Mouse (Mus musculus) MEL-GATA-1-ER (cell line): ENCODE data around the gene Cmas.
A peak's percentile ranks its signal among the peaks of the same experiment; 100 is the strongest.

Source experiments
- DNase-seq: peaks from one replicate; pipeline ENCODE4 v3.0.0-alpha.2; 2012; ENCODE audit warnings: low read depth; ENCODE audit errors: extremely low read depth

Cmas gene

DNA sequence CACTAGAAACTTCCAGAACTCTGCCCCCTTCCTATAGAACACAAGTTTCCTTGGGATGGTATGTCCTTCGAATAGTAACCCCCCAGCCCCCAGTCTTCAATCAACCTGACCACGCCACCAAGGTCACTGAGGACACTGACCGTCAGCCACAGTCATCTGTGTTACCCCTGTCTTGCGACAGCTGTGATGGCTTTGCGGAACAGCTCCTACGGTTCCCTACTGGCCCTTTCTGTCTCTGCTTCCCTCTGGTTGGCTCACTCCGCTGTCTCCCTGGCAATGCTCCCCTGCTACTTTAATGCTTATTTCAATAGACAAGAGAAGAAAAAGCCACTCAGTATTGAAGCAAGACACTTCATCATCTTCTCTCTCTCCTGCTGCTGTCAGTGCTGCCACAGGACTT, 37.0 kb downstream of the Cmas start:
- no peak for DNase-seq

- no peak for DNase-seq
Observed at GRCm38 (mm10) chr6:142795087-142795486, 38.6 kb downstream of the Cmas start.

DNA sequence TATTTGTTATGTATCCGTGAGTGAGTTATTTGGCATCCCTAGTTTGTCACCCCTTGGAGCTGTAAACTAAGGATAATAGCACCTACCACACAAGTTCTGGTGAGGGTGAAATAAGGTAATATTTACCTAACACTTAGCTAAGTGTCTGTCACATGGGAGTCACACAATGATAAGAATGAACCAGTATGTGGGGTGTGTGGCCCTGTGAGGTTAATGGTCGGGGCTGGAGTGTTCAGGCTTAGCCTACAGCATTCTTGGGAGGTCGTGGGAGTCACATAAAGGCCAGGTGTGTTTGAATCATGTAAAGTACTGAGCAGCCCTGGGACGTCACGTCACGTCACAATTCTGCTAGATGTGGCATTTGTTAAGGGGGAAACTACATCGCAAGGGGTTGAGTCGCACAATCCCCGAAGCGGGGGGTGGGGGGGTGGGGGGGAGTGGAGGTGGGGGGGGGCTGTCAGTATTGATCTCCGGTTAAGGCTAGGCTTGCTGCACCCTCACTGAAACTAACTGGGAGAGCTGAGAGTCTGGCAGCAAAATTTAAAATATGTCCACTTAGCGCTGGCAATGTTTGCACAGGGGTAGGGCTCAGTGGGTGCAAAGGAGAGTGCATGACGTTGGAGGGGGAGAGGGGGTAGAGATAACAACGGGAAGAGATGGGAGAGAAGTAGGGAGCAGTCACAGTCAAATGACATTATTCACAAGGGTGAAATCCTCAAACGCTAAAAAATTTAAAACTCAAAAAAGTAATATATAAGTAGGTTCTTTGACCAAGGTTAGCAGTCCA, 39.4 kb downstream of the Cmas start:
- no peak for DNase-seq

GRCm38 (mm10) chr6:142797996-142798395, 41.5 kb downstream of the Cmas start:
- no peak for DNase-seq

GRCm38 (mm10) chr6:142798837-142799236, 42.4 kb downstream of the Cmas start:
- DNase-seq: no peak

DNA sequence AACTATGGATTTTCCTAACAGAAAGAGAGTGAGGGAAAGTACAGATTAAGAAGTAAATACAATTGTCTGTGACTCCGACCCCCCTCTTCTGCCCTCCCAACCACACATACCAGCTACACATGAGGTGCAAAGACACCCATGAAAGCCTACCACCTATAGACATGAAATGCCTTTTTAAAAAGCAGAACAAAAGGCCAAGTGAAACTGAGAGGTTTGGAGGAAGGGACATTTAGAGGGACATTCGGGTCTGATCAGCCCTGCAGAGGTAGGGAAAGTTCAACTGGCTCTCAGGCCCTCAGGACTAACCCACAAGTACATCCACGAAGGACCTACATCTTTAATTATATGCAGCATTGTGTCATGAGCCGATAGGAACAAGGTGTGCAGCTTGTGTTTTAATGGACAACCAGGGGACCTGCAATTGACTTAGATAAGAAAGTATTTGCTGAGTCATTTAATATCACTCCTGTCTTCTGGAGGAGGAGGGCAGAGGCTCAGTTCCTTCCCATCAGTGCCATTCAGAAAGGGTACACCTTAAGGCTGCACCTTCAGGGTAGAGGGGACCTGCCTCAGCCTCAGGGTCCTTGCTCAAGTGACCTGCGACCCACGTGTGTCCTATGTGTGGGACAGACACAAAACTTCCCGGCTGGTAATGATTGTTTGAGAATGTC, 43.4 kb downstream of the Cmas start:
- DNase-seq: no peak

GRCm38 (mm10) chr6:142801687-142802086, 45.2 kb downstream of the Cmas start:
- DNase-seq: no peak

- no peak for DNase-seq
Observed at GRCm38 (mm10) chr6:142802617-142803525, 46.4 kb downstream of the Cmas start.

GRCm38 (mm10) chr6:142804402-142804801, 47.9 kb downstream of the Cmas start, which contains the start of gene Sult6b2:
TSS of gene Sult6b2 (minus strand) at chr6:142804502.
- no peak for DNase-seq

DNA sequence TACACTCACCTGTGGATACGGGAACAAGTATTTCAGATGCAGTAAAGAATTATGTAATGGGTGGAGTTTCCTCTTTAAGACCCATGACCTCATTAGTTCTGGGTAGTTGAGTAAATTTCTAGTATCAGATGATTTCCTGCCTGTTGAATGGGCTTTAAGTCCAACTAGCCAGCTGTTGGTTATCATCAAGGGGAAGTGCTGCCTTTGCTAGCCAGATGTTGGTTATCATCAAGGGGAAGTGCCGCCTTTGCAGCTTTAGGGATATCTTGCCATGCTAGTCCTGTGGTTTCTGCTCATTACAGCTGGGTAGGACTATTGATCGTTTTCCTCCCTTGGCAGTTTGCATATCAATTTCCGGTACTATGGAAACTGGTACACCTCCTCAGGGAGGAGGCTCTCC, 49.8 kb downstream of the Cmas start:
- peak; percentile 85 for DNase-seq

DNA sequence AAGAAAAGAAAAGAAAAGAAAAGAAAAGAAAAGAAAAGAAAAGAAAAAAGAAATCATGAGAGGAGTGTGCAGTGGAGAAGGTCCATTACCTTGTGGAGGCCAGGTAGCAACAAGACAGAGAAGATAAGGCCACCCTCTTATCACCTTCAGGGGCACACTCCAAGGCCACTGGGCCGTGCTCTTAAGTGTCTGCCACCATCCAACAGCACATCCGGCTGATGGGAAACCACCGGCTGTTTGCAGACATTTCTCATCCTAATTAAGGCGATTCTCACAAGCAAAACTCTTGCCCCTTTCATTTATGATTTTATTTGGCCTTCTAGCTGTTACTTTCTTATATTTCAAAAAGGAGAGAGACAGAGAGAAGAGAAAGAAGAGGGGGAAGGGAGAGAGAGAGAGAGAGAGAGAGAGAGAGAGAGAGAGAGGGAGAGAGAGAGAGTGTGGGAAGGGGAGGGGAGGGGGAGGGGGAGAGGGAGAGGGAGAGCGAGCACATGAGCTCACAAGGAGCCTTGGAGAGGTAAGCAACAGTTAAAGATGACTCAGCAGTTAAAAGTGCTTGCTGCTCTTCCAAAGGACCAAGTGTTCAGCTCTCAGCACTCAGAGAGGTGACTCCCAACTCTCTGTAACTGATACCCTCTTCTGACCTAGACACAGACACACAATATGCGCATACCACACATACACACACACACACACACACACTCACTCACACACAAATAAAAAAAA, 53.0 kb downstream of the Cmas start:
- DNase-seq: no peak

GRCm38 (mm10) chr6:142810239-142810638, 53.8 kb downstream of the Cmas start:
- no peak for DNase-seq

DNA sequence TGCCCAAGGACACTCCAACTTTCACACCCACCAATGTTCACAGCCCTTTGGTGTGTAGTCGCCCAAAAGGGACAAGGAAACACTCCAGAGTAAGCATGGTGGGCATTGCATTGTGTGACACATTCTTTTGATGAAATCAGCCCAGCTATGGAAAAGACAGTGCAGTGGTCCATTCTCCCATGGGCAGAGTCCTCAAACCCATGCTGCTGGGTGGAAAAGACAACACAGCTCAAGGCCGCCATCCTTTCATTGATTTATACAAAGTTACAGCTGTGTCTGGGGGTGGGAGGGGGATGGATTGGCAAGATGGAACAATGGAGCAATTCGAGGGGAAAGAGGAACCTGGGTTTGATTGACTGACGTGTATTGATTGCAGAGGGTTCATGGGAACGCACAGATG, 56.5 kb downstream of the Cmas start:
- no peak for DNase-seq

GRCm38 (mm10) chr6:142814011-142814410, 57.5 kb downstream of the Cmas start:
- DNase-seq: no peak

GRCm38 (mm10) chr6:142814495-142814921, 58.0 kb downstream of the Cmas start:
- peak; percentile 66 for DNase-seq

GRCm38 (mm10) chr6:142815513-142815912, 59.0 kb downstream of the Cmas start:
- no peak for DNase-seq

DNA sequence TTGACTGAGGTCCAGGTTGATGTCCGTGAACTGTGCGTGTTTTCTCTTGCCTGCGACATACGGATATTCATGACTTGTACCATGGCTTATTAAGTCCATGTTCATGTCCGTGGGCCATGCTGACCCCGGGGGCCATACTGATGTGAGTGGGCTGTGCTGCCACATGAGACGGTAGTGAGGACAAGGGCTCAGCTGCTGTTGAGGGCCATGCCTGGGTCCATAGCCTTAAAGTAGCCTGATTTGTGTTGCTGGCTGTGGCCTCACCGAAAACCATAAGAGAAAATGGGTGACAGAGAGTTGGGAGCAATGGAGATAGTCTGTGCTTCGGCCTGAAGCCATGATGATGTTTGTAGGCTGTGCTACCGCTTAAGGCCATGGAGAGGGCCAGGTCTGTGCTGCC, 61.8 kb downstream of the Cmas start:
- no peak for DNase-seq

- no peak for DNase-seq
Observed at GRCm38 (mm10) chr6:142823008-142823787, 66.7 kb downstream of the Cmas start.
